Mouse (Mus musculus): ENCODE results near the gene Abhd17a.

GRCm38 (mm10) chr10:80538710-80539394, 51.3 kb downstream of the Abhd17a start, which contains the start of gene Atp8b3:
- TF ChIP-seq POLR2A (IDR thresholded peaks at IDR 0.05; ENCODE audit: insufficient read depth, low read depth, low read length) (no peak), CTCF (IDR thresholded peaks at IDR 0.05; ENCODE audit: insufficient read depth, low read depth, low read length) (no peak)
